Mouse (Mus musculus) liver, embryonic 14.5 days (tissue): Measurements from ENCODE around the gene Atxn1.

Experiments
- CTCF ChIP-seq: IDR thresholded peaks from 2 replicates; pipeline ENCODE4 v1.5.1; 2016; ENCODE audit warnings: antibody characterized with exemption, low read depth, control low read depth
- EP300 ChIP-seq: IDR thresholded peaks from 2 replicates; pipeline ENCODE4 v1.6.1; 2016; ENCODE audit warnings: antibody characterized with exemption, low read depth

- no peak for TF ChIP-seq EP300
- TF ChIP-seq CTCF: no peak
These were observed 202.5 kb downstream of the Atxn1 start for GRCm38 (mm10) chr13:45762278-45762677.
